22 mouse cellular contexts compared by ENCODE assay signal in genomic region chr9:123206526-123206925, GRCm38 (mm10). TPM values are rescaled to one million over a fixed set of nuclear protein-coding genes. Genes with fewer than 3 reads are reported as not detected.
DNase-seq lines count a peak whose midpoint lies in the region; ATAC-seq and TF ChIP-seq lines count a peak whose summit lies in the region.
"Had no signal": no experiment of that assay in that cellular context is flagged by ENCODE, and none has a peak within 500 bp of the region (broad histone marks: within the 10 kb centered on the region; RNA-seq: fewer than 3 reads in every experiment).

No protein-coding gene starts in this region.

- no peaks in the 10 kb centered on the region for H3K9me3 ChIP-seq in kidney, embryonic 15.5 days (replicated peaks)
- H3K9me3 ChIP-seq in ES-E14 (ENCODE audit: control insufficient read depth, insufficient read depth, low read depth, low read length), result no peaks in the 10 kb centered on the region
- no peaks in the 10 kb centered on the region for H3K9me3 ChIP-seq in intestine, embryonic 16.5 days (ENCODE audit: control insufficient read depth, low read length)
- H3K9me3 ChIP-seq: G1E; hindbrain, embryonic 15.5 days; liver, embryonic 15.5 days; midbrain, embryonic 12.5 days had no signal

- H3K27ac ChIP-seq in kidney, embryonic 15.5 days, result no peak overlapping the region
- H3K27ac ChIP-seq in ES-E14 (ENCODE audit: insufficient read depth, low read depth, low read length, poor library complexity, severe bottlenecking), result no peak overlapping the region
- H3K27ac ChIP-seq in intestine, embryonic 16.5 days (ENCODE audit: low read length), result 0 out of 2 replicates have a peak overlapping the region, but pooled peaks have one; percentile 7
- H3K27ac ChIP-seq: hindbrain, embryonic 15.5 days; liver, embryonic 15.5 days; midbrain, embryonic 12.5 days had no signal

- no peak overlapping the region for H3K9ac ChIP-seq in kidney, embryonic 15.5 days
- no peak overlapping the region for H3K9ac ChIP-seq in ES-E14 (ENCODE audit: insufficient read depth, low read depth, low read length, poor library complexity, severe bottlenecking)
- H3K9ac ChIP-seq in intestine, embryonic 16.5 days (ENCODE audit: low read depth, low read length), result no peak overlapping the region
- H3K9ac ChIP-seq: hindbrain, embryonic 15.5 days; liver, embryonic 15.5 days; midbrain, embryonic 12.5 days had no signal

- no peak overlapping the region for H3K4me3 ChIP-seq in kidney, embryonic 15.5 days (replicated peaks)
- no peak overlapping the region for H3K4me3 ChIP-seq in ES-E14 (ENCODE audit: insufficient read depth in 1 of 2, low read depth in 1 of 2, low read length in 2 of 2, poor library complexity in 1 of 2, severe bottlenecking in 1 of 2)
- no peak overlapping the region for H3K4me3 ChIP-seq in intestine, embryonic 16.5 days (ENCODE audit: low read length)
- H3K4me3 ChIP-seq: hindbrain, embryonic 15.5 days; liver, embryonic 15.5 days; midbrain, embryonic 12.5 days; myocyte had no signal

- in situ Hi-C loops in ES-E14 (cut with MboI; ENCODE audit: low sequenced_read_pairs in 2 of 2, unreplicated experiment in 2 of 2), result no loop called here

- DNase-seq in kidney, adult 8-10 months, result peak; percentile 46 to 69
- no peak for DNase-seq in ES-E14 (ENCODE audit: low read depth, low spot score)
- peak; percentile 48 to 59 for DNase-seq in kidney, postnatal 36 days
- no peak for DNase-seq in T-cell, adult 2 months (ENCODE audit: low spot score)
- DNase-seq in retina, embryonic 14.5 days (ENCODE audit: low spot score), result no peak
- no peak for DNase-seq in cerebellum, postnatal 14 days
- DNase-seq: adrenal gland, adult 2 months; cerebellum, adult 11 months; cerebellum, postnatal 25 days; gastrocnemius, postnatal 25 days; layer of hippocampus, postnatal 36 days had no signal

- H3K4me2 ChIP-seq in kidney, embryonic 15.5 days, result no peak overlapping the region
- H3K4me2 ChIP-seq in intestine, embryonic 16.5 days (ENCODE audit: low read depth, low read length), result no peak overlapping the region
- H3K4me2 ChIP-seq: heart, embryonic 11.5 days; hindbrain, embryonic 15.5 days; liver, embryonic 15.5 days; midbrain, embryonic 12.5 days had no signal

- 21% methylated on average over 2 of the region's 2 CpGs for WGBS in kidney, embryonic 15.5 days
- 29% methylated on average over 2 of the region's 2 CpGs for WGBS in intestine, embryonic 16.5 days

- no peaks in the 10 kb centered on the region for H3K27me3 ChIP-seq in kidney, embryonic 15.5 days
- no peaks in the 10 kb centered on the region for H3K27me3 ChIP-seq in intestine, embryonic 16.5 days (replicated peaks; ENCODE audit: control insufficient read depth, insufficient read depth, low read length)
- H3K27me3 ChIP-seq: hindbrain, embryonic 15.5 days; liver, embryonic 15.5 days; midbrain, embryonic 12.5 days had no signal

- no peaks in the 10 kb centered on the region for H3K36me3 ChIP-seq in kidney, embryonic 15.5 days
- no peaks in the 10 kb centered on the region for H3K36me3 ChIP-seq in ES-E14 (ENCODE audit: control insufficient read depth, insufficient read depth, low read length, poor library complexity, severe bottlenecking)
- H3K36me3 ChIP-seq in intestine, embryonic 16.5 days (ENCODE audit: control insufficient read depth, insufficient read depth, low read length), result no peaks in the 10 kb centered on the region
- H3K36me3 ChIP-seq: G1E; hindbrain, embryonic 15.5 days; liver, embryonic 15.5 days; midbrain, embryonic 12.5 days had no signal

- ATAC-seq in kidney, embryonic 15.5 days (replicated peaks; ENCODE audit: low FRiP score), result no peak
- peak; percentile 68 for ATAC-seq in intestine, embryonic 16.5 days
- ATAC-seq: forebrain, embryonic 14.5 days had no signal

- H3K4me1 ChIP-seq in kidney, embryonic 15.5 days, result 0 out of 2 replicates have a peak, but pooled peaks cover 6% of the 10 kb centered on the region
- H3K4me1 ChIP-seq in ES-E14 (ENCODE audit: control insufficient read depth in 2 of 2, insufficient read depth in 2 of 2, low read length in 2 of 2, poor library complexity in 1 of 2), result 0 out of 4 replicates have a peak, but pooled peaks cover 0 to 2% of the 10 kb centered on the region in 2 experiments
- peaks cover 6% of the 10 kb centered on the region for H3K4me1 ChIP-seq in intestine, embryonic 16.5 days (ENCODE audit: control insufficient read depth, insufficient read depth, low read length)
- H3K4me1 ChIP-seq: hindbrain, embryonic 15.5 days; midbrain, embryonic 12.5 days had no signal

TF ChIP-seq in ES-E14, 5 proteins besides CTCF, POLR2A, EP300 and RAD21:
- TF ChIP-seq ZNF384 (IDR thresholded peaks at IDR 0.05; ENCODE audit: low read depth, low read length) (no peak), HCFC1 (IDR thresholded peaks at IDR 0.05; ENCODE audit: borderline replicate concordance, insufficient read depth, low read length) (no peak), MAFK (IDR thresholded peaks at IDR 0.05; ENCODE audit: insufficient read depth, low read depth, low read length) (0 out of 2 replicates have a peak, but pooled peaks have one; percentile 32), CHD2 (IDR thresholded peaks at IDR 0.05; ENCODE audit: low read depth, low read length) (no peak)

RNA-seq across cellular contexts. Expression of gene Cdcp1, which starts 9.3 kb away (rescaled TPM):
- polyA plus RNA-seq in kidney, embryonic 15.5 days (2015; fragmentation: Nextera tagmentation; extraction: Ambion mirVana), result 7.5 and 7.7 TPM in 2 replicates
- 3.3 and 6.4 TPM in 2 replicates for total RNA-seq in ES-E14 (2012; rRNA removed)
- 14.1 and 14.2 TPM in 2 replicates for polyA plus RNA-seq in intestine, embryonic 16.5 days (2015; fragmentation: Nextera tagmentation; extraction: Ambion mirVana)
- total RNA-seq: gastrocnemius, postnatal 25 days; layer of hippocampus, postnatal 36 days; neutrophil, adult 5-6 weeks had no signal
- polyA plus RNA-seq: G1E, myocyte had no signal

RNA-seq across cellular contexts. Expression of gene Tmem158, which starts 54.0 kb away (rescaled TPM):
- polyA plus RNA-seq in kidney, embryonic 15.5 days (2015; fragmentation: Nextera tagmentation; extraction: Ambion mirVana), result 7.2 and 8.8 TPM in 2 replicates
- 4.8 and 9.5 TPM in 2 replicates for total RNA-seq in ES-E14 (2012; rRNA removed)
- polyA plus RNA-seq in intestine, embryonic 16.5 days (2015; fragmentation: Nextera tagmentation; extraction: Ambion mirVana), result 1.7 and 6.0 TPM in 2 replicates
- total RNA-seq: G1E had no signal
- polyA plus RNA-seq: G1E had no signal

RNA-seq across cellular contexts. Expression of gene Clec3b, which starts 55.8 kb away (rescaled TPM):
- polyA plus RNA-seq in kidney, embryonic 15.5 days (2015; fragmentation: Nextera tagmentation; extraction: Ambion mirVana), result 0.72 and 1.6 TPM in 2 replicates
- total RNA-seq in ES-E14 (2012; rRNA removed), result 0.32 TPM in 1 of 2 replicates, not detected in the other
- polyA plus RNA-seq in intestine, embryonic 16.5 days (2015; fragmentation: Nextera tagmentation; extraction: Ambion mirVana), result 0.27 and 0.42 TPM in 2 replicates
- total RNA-seq: G1E; neutrophil, adult 5-6 weeks had no signal
- polyA plus RNA-seq: G1E; heart, embryonic 11.5 days; limb, embryonic 11.5 days; liver, embryonic 15.5 days had no signal

Comparison
In these comparisons a context has a peak if more than half of its experiments do, and no peak if none do; other contexts are left out.
1. DNase-seq: peak in kidney, adult 8-10 months (2 of 2) and kidney, postnatal 36 days (2 of 2); none in ES-E14 (single experiment), T-cell, adult 2 months (single experiment), retina, embryonic 14.5 days (single experiment) and cerebellum, postnatal 14 days (0 of 2).